Mouse (Mus musculus): ENCODE results near the gene Acvr2b.
A peak's percentile ranks its signal among the peaks of the same experiment; 100 is the strongest.

Gene Acvr2b

DNA sequence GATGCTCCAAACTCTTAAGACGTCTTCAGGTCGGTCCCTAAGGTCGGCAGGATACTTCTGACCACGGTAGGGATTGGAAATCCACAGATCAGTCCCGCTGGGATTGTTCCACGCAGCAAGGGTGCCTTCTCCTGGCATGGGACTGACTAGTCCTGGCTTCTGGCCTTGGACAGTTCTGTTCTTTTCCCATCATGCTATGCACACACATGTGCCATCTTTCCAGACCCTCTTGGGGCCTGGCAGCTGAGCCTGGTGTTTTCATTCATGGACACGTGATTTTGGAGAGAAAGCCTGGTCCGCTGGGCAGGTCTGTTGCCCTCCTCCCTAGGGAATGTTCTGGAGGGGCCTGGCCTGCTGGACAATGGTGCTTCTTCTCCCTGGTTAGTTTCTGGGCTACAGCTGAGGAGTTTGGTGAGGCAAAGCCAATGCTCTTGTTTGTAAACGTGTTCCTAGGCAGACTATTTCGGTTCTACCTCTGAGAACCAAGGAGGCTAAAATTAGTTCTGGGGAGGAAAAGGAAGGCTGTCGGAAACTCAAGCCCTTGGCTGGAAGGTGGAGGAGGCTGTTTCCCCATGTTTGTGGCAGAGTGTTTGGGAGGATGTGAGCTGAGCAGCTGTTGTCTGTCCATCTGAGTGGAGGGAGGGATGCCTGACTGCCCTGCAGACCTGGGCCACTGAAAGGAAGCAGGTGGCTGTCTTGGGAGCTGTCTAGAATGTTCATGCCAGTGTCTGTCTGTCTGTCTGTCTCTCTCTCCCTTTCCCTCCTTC lies 7.2 kb downstream of the Acvr2b start:
- no peak for DNase-seq (ENCODE audit: low read depth, low spot score)

DNA sequence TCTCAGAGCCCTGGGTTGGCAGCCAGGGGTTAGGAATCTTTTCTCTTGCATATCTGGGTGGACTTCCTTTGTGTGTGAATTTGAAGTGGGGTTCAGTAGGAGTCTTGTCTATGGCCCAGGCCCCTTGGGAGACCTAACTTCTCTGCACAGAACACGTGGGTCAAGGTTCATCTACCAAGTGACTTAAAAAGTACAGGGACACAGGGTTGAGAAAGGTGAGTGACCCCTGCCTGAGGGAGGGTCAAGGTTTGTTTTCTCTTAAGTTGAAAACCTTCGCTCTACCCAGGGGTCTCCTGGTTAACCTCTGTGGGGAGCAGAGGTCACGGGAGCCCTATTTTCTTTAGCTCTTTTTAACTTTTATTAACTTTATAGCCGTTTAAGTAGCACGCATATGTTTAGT lies 7.9 kb downstream of the Acvr2b start:
- DNase-seq (ENCODE audit: low read depth, low spot score) = no peak

DNA sequence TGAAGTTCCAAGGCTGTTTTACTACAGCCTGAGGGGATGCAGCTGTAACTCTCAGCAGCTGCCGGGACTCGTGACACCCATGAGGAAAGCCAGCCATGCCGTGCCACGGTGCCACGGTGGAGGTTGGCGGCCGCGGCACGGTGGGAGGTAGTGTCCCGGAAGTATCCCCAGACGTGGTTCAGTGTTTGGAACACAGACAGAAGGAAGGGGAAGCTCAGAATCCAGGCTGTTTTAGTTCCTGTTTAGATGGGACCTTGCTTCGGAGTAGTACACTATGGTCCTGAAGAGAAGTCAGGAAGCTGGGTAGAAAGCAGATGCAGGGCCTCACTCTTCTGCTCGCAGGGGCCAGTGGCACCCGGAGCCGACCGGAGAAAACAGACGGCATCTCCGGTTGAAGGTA lies 16.1 kb downstream of the Acvr2b start:
- DNase-seq (ENCODE audit: low read depth, low spot score) = no peak

DNA sequence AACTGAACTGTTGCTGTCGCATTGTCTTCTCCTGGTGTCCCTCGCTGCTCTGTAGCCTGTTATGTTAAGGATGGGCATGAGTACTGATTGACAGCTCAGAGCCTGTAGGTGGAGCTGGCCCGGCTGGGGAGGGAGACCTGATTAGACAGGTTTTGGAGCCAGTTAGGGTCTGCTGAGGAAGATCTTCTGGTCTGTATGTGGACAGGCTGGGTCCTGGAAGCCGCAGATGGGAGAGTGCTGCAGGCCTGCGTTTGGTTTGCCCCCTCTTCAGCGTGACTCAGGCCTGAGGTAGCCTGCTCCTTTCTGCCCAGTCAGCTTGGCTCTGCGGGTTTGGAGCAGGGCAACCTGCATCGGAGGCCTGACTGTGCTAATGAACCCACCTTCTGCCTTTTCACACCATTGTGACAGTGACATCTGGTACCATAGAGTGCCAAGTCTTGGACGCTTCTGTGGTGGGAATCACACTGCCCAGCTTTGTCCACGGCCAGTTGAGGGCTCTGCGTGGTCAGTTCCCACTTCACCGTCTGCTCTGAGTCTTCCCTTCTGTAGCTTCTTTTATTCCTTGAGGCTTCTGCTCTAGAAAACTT lies 18.0 kb downstream of the Acvr2b start:
- DNase-seq (ENCODE audit: low read depth, low spot score) = no peak

DNA sequence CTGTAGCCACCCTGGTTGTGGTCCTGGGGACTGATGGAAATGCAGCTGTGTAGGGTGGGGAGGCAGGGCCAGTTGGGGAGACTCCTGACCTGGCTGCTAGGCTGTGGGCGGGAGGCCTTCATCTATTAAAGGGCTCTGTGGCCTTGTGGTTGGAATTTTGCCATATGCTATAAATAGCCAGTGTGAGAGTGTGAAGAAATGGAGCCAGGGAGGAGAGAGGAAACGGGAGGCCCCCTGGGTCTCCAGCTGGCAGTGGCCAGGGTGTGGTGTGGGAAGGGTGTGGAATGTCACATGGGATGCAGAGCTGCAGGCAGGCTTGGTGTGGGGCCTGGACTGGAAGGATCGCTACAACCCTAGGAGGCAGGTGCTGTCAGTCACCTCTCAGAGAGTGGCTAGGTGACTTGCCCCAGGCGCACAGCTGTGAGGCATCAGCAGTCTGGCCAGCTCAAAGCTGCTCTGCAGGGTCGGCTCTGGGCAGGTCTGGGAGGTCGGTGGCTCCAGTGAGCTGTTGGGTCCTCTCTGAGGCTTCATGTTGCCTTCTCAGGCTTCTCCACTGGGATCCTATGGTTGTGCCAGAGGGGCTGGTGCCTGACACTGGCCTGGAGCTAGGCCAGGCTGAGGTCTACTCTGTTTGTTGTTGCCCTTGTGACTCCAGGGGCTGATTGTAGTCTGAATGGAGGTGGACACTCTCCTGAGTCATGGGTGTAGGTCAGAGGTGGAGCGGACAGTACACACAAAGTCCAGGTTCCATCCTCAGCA lies 23.5 kb downstream of the Acvr2b start:
- no peak for DNase-seq (ENCODE audit: low read depth, low spot score)

DNA sequence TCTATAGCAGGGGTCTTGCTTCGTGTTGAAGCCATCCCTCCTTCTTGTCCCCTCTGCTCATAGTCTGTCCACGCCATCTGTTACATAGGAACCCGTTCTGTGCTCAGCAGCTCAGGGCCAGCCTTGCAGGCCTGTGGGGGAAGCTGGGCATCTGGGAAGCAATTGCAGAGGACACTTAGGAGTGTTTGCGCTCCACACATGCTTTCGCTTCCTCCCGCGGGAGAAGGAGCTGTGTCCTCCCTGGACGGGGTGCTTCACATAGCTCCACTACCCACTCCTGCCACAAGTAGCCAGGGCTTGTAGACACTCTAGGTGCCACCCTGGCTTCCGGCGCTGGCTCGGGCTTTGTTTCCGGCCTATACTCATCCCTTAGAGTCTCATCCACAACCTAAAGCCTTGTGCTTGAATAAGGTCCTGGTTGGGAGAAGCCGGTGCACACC lies 24.1 kb downstream of the Acvr2b start:
- no peak for DNase-seq (ENCODE audit: low read depth, low spot score)

DNA sequence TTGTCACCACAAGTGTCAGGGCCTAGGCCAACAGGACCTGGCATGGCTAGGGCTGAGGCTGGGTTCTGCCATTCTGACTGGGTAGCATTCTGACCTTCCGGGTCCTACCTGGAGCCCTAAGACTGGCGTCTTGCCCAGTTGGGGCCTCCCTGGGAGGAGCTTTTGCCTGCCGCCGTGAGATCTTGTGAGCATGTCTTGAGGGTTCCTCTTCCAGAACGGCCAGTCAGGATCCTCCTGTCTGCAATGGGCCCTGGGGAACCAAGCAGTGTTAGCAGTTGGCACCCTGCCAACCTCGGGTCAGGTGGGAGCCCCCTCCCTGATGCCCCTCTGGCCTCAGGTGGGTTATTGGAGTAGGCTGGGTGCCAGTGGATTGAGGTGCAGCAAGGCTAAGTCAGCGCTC lies 24.6 kb downstream of the Acvr2b start:
- no peak for DNase-seq (ENCODE audit: low read depth, low spot score)

DNA sequence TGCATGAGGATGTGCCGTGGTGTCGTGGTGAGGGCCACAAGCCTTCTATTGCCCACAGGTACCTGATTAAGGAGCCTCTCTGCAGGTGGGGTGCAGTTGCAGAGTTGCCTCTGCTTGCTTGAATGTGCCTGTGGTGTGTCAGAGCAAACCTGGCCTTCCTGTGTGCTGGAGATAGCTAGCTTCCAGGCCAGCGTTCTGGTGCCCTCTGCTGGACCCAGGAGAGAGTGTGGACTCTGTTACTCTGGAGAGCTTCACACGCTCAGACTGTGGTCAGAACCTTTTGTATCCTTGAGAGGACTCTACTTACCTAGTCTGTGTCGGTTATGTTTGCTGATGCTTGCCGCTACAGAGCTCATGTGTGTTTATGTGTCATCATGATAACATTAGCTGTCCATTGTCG lies 28.4 kb downstream of the Acvr2b start:
- peak; percentile 78 for DNase-seq (ENCODE audit: low read depth, low spot score)

DNA sequence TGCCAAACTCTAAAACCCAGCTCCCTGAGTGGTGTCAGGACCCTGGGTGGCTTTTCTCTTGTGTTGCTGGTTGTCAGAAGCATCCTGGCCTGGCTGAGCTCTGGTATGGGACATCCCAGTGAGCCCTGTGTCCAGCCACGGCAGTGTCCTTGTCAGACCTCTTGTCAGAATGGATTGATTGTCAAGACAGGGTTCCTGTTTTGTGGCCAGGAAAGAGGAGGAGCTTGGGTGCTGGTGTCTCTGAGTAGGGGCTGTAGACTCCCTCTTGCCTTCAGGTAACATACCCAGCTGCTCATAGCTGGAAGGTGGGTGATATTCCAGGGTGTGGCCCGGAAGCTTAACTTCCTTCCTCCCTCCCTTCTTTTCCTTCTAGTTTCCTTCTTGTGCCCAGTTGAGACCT lies 33.9 kb downstream of the Acvr2b start:
- no peak for DNase-seq (ENCODE audit: low read depth, low spot score)

DNA sequence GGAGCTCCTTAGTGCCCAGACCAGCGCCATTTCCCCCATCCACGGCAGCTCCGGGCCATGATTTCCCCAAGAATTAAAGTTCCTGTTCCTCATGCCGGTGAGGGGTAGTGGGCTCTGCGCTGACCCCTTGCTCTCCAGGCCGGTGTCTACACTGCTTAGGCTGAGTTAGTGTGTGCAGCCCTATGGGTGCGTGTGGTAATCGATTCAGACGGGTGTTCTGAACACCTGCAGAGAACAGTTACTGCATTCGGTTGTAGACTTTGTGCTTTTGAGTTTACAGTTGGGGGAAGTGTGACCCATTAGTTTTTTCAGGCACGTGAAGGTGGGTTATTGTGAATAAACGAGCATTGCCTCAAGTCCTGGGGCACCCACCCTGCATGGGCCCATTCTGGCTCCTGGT lies 36.1 kb downstream of the Acvr2b start:
- DNase-seq (ENCODE audit: low read depth, low spot score) = no peak

DNA sequence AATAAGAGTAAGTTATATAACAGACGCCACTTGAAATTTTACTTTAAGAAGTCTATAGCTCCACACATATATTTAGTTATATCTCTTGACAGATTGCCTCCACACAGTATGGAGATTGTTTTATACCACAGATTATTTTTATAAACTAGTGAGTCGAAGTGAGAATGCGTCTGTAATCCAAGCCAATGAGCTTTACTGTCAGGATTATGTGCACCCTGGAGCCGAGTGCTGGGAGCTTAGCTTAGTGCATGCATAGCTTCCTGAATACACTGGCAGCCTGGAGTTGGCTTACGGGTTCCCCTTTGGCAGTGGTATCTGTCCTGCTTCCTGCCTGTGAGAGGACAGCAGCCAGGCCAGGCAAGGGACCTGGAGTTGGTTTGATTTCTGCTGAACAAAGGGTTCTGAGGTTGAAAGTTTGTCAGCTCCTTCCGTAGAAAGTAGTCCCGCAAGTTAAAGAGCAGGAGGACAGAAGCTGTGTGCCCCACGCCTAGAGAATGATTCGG lies 36.6 kb downstream of the Acvr2b start:
- no peak for DNase-seq (ENCODE audit: low read depth, low spot score)

DNA sequence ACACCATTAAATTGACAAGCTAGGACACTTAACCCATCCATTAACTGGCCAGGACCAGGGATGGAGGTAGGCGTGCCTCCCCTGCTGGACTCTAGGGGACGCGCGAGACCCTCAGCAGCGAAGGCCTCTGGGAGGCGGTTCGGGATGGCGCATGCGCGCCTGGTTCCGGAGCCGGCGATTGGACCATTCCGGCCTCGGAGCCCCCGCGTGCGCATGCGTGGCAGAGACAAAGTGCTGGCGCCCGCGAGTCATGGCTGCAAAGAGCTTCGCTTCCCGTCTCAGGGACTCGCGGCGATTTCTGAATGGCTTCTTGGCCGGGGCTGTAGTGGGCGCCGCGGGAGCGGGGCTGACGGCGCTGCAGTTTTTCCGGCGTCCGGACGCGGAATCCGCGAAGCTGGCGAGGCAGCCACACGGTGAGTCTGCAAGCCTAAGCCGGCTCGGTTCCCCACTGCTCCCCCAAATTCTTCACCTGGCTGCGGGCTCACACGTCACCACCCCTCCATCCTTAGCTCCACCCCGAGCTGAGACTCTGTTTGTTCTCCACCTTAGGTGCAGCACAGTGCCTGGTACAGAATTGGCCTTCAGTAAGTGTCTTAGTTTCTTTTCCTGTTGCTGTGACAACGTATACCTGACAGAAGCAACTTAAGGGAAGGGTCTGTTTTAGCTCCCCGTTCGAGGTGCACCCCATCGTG lies 43.0 kb downstream of the Acvr2b start, which contains the start of gene Exog:
Gene Exog, plus strand, starts transcription at position 206 of the 692 bp plus-strand sequence.
- peak; percentile 94 for DNase-seq (ENCODE audit: low read depth, low spot score)

DNA sequence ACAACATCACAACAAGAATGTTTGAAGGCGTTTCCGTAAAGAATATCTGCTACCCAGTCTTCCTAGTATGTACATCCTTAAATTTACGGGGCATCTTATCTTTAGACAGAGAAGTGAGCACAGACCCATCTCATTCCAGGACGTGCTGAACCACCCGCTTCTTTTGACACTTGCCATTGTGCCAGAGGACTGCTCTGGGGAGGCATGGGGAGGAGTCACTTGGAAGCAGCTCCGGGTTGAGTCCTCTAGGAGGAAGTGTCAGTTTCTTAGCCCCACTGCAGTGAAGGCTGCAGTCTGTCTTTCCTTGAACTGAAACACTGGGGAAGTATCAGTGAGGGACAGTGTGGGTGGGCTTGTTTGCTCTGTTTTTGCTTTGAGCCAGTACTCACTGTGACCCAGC lies 43.8 kb downstream of the Acvr2b start:
- no peak for DNase-seq (ENCODE audit: low read depth, low spot score)

DNA sequence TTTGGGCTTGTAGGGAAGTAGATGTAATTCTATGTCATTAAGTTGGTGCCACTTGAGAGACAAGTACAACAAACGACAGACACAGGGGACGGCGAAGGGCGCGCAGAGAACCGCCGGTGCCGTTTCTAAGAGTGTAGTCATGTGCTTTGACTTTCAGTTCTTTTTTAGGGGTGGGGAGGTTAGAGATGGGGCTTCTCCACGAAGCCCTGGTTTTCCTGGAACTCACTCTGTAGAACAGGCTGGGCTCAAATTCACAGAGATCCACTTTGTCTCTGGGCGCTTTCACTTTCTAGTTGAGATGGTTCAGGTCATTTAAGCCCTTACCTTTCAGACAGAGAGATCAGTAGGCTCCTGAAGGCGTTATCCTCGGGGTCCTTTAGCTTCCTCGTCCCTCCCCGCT lies 54.0 kb downstream of the Acvr2b start:
- DNase-seq (ENCODE audit: low read depth, low spot score) = no peak

DNA sequence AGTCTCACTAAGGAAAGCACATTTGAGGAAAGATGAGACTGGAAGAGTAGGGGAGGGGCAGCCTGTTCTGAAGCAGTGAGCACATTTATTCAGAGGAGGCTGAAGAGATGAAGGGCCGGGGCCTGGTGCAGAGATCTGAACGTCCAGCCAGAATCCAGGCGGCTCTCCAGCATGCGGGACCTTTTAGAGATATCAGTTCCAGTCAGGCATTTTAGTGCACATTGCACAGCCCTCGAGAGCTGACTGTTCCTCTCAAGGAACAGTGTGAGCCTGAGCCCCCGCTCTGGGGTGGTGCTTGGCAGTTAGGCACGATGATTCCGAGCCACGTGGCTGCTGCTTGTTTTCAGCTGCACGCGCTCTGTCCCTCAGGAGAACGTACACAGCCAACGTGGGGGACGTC lies 55.2 kb downstream of the Acvr2b start:
- DNase-seq (ENCODE audit: low read depth, low spot score) = no peak

DNA sequence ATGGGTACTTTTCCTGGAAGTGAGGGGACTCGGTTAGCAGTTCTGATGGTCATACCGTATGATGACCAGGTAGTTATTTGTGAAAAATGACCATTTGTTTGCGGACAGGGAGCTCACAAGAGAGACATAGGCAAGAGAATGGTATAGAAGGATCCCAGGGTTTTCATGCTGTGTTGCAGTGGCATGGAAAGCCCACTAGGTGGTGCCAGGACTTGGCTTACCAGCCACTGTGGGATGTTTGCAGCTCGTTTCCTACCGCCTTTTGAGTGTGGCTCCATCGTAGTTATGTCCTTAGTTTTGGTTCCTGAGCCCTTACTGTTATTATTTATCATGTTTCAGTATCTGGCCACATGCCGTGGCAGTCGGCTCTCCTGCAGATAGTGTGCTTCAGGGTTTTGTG lies 58.5 kb downstream of the Acvr2b start:
- DNase-seq (ENCODE audit: low read depth, low spot score) = peak; percentile 58

DNA sequence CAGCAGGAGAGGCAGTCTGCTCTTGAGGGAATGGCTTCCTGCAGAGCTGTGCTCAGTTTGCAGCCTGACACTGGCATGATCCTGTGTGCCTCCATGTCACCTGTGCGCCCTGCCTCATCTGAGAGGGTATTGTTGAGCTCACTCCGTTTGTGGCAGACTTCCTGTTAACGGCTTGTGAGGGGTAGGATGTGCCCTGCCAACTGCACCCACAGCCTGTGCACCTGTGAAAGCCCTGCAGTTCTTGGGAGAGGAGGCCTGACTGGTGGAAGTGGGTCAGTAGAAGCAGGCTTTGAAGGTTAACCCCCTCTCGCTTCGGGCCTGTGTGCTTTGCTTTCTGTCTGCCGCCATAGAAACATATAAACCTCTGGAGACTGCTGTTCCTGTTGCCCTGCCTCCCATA lies 63.1 kb downstream of the Acvr2b start:
- DNase-seq (ENCODE audit: low read depth, low spot score) = no peak

DNA sequence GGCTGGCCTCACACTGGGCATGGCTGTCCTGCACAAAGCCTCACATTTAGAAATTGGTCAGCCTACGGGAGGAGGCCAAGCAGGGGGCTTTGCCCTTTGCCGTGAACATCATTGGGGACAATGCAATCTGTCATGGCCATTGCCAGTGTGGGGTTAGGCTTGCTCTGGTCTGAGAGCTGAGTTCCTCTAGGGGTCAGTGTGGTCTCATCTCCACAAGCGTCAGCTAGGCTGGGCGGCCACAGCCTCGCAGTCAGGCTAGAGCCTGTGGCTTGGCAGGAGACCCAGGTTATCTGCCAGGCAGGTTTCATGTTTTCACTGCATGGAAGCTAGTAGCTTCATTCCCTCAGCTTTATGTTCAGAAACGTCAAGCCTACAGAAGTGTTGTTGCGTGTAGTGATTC lies 63.7 kb downstream of the Acvr2b start:
- peak; percentile 45 for DNase-seq (ENCODE audit: low read depth, low spot score)

DNA sequence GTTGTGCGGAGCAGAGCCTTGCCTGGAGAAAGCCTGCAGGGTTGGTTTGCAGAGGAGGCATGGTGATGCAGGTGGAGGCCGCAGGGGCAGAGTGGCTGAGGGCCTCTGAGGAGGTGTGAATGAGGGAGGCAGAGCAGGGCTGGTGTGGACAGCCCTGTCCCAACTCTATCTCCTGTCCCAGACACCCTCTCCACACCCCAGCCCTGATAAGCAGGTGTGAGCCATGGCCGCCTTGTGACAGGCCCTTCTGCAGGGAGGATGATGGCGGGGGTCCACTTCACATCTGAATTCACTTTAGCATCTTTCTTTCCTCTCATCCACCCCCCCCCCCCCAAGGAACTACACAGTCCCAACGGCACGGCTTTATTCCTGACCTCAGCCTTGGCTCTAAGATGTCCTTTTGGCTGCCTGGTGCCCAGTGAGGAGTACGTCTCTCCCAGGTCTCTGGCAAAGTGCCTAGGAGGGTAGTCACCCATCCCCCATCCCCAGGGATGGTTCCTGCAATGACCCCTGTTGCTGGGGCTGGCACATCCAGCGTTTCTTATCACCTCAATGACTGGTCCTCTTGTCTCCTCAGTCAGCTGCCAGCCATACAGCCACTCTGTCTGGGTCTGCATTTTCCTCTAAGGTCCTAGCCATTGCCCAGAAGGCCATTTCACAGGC lies 67.9 kb downstream of the Acvr2b start:
- no peak for DNase-seq (ENCODE audit: low read depth, low spot score)

DNA sequence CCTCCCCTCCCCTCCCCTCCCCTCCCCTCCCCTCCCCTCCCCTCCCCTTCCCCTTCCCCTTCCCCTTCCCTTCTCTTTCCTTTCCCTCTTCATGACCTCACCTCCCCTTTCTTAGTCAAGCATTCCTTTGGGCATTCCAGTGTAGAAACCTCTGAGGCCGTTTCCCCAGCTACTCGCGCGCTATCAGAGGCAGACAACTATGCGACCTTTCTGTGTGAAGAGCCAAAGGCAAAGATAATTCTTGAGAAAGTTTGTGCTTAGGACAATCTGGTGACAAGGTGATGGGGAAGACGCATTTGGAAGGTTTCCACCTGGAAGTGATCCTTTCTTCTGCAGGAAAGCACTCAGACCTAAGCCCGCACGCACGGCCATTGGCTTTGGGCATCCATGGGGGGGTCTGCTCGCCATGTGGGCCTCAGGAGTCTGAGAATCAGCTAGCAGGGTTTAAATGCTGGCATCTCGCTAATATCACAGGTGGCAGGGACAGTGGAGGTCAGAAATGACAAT lies 70.5 kb downstream of the Acvr2b start:
- no peak for DNase-seq (ENCODE audit: low read depth, low spot score)

DNA sequence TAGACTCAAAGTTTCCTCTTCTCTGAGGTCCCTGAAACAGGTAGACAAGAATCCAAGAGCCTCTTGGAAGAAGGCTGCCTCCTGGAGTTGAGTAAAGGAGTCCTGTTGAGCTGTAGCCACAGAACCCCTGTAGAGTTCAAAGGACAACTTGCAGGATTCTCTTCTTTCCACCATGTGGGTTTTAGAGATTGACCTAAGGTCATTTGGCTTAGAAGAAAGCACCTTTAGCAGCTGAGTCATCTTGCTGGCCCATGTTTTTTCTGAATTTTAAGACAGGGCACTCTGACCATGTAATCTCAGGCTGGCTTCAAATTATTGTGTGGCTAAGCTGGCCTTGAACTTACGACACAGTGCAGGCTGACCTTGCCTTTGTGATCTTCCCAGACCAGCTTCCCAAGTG lies 71.1 kb downstream of the Acvr2b start:
- no peak for DNase-seq (ENCODE audit: low read depth, low spot score)
